Mouse (Mus musculus) CH12.LX (cell line): ENCODE data around the gene Ermard.
"Not testable (repeated sequence)": the region's sequence is repeated elsewhere in the genome, so short reads cannot be mapped to it uniquely, and the experiment has no call there.

ENCODE experiments used
- CHD2 ChIP-seq: IDR thresholded peaks from 2 replicates; pipeline ENCODE4 v1.6.1; 2011; ENCODE audit warnings: low read length, improper control_type of control experiment
- CTCF ChIP-seq, 2 experiments: IDR thresholded peaks in 1 of 2; conservative IDR thresholded peaks in 1 of 2; 2 replicates each; pipeline ENCODE4 v1.5.1; 2011 to 2012; ENCODE audit warnings: low read depth in 2 of 2, low read length in 2 of 2, improper control_type of control experiment in 1 of 2, inconsistent platforms in 1 of 2, mild to moderate bottlenecking in 1 of 2, moderate library complexity in 1 of 2
- E2F4 ChIP-seq: IDR thresholded peaks from 2 replicates; pipeline ENCODE4 v1.6.1; 2011; ENCODE audit warnings: low read depth, low read length, improper control_type of control experiment; ENCODE audit not compliant: insufficient replicate concordance
- EP300 ChIP-seq: IDR thresholded peaks from 2 replicates; pipeline ENCODE4 v1.6.1; 2011; ENCODE audit warnings: low read length, improper control_type of control experiment
- ETS1 ChIP-seq: conservative IDR thresholded peaks from 2 replicates; pipeline ENCODE4 v1.6.1; 2012; ENCODE audit warnings: low read depth, mild to moderate bottlenecking, inconsistent platforms, low read length, improper control_type of control experiment, moderate library complexity
- JUN ChIP-seq: IDR thresholded peaks from 2 replicates; pipeline ENCODE4 v1.6.1; 2011; ENCODE audit warnings: low read depth, mild to moderate bottlenecking, low read length, improper control_type of control experiment, moderate library complexity; ENCODE audit not compliant: insufficient read depth
- POLR2A ChIP-seq: IDR thresholded peaks from 2 replicates; pipeline ENCODE4 v1.6.1; 2011; ENCODE audit warnings: low read depth, mild to moderate bottlenecking, improper control_type of control experiment, low read length
- RCOR1 ChIP-seq: conservative IDR thresholded peaks from 2 replicates; pipeline ENCODE4 v1.6.1; 2012; ENCODE audit warnings: low read depth, mild to moderate bottlenecking, inconsistent platforms, low read length, improper control_type of control experiment
- TBP ChIP-seq: conservative IDR thresholded peaks from 2 replicates; pipeline ENCODE4 v1.6.1; 2011; ENCODE audit warnings: low read depth, low read length, improper control_type of control experiment
- TCF12 ChIP-seq: IDR thresholded peaks from 2 replicates; pipeline ENCODE4 v1.6.1; 2014; ENCODE audit warnings: low read depth, mild to moderate bottlenecking, inconsistent platforms, low read length, improper control_type of control experiment
- USF1 ChIP-seq: IDR thresholded peaks from 2 replicates; pipeline ENCODE4 v1.6.1; 2014; ENCODE audit warnings: low read depth, mild to moderate bottlenecking, inconsistent platforms, low read length, improper control_type of control experiment

DNA sequence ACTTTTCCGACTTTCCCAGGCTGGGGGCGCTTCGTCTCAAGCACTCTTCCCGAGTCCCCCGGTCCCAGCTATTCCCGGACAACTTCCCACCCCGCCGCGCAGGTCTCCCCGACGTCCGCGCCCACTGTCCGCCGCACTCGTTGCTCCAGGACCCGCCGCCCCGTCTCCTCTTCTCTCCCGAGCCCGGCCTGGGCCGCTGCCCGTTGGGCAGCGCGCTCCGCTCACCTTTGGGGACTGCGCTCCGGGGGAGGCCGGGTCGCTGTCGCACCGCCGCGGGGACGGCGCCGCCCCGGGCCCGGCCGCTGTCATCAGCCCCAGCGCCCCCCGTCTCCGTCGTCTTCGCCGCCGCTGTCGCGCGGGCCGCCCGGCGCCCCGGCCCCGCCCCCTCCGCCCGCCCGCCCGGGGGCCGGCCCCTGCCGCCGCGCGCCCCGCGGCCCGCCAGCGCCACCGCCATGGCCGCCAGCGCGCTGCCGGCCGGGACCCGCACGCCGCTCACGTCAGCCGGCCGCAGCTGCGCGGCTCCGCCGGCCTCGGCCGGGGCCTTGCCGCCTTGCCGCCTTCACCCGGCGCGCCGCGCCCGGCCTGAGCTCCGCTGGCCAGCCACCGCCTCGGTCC, 17.0 kb upstream of the Ermard start:
- TF ChIP-seq CTCF (conservative IDR thresholded peaks at IDR 0.05 in 1 of 2, IDR thresholded peaks at IDR 0.05 in 1 of 2; ENCODE audit: low read depth in 2 of 2, low read length in 2 of 2); JUN; USF1; RCOR1; E2F4; EP300; TCF12; CHD2; POLR2A; TBP; ETS1: not testable (repeated sequence)
